Mouse (Mus musculus): Measurements from ENCODE around the gene Nphs1. TPM values are rescaled to one million over a fixed set of nuclear protein-coding genes. Genes with fewer than 3 reads are reported as not detected.
A peak's percentile ranks its signal among the peaks of the same experiment; 100 is the strongest.

The Nphs1 gene
- not detected for total RNA-seq (2021)
- long read RNA-seq, experiment 1 = 0 reads
- long read RNA-seq, experiment 2 = 0 reads

DNA sequence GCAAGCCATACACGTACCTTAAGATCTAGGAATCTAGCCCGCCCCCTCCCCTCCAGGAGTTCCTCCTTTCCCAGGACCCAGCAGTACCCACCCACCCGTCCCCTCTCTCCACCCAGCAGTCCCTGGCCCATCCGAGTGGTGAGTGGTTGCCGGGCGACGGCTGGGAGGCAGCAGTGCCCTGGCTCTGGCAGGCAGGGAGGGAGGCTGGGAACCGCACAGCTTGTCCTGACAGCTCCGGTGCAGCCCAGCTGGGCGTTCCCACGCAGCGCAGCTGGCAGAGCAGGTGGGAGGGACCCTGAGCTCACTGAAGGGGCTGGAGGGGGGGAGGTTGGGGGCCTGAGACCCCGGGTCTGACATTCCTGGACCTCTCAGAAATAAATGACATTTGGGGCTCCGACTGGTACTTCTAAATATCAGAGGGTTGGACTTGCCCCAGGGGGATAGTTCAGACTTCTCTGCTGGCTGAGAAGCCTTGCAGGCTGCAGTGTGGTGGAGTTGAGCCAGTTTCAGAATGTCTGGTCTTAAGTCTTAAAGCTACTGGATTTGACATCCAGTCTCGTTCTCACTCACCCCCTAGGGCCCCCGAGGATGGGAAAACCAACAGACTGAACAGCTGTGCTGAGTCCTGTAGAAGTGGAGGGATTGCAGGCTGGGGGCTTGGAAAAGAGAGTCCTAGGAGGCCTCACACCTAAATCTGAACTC lies at the start of gene Nphs1, which contains the start of gene Kirrel2:
TSS of gene Nphs1 (plus strand) at position 687 of the 702 bp plus-strand sequence.
TSS of gene Kirrel2 (minus strand) at position 62 of the 702 bp plus-strand sequence.
- DNase-seq (ENCODE audit: low spot score in 2 of 2) = no peak

DNA sequence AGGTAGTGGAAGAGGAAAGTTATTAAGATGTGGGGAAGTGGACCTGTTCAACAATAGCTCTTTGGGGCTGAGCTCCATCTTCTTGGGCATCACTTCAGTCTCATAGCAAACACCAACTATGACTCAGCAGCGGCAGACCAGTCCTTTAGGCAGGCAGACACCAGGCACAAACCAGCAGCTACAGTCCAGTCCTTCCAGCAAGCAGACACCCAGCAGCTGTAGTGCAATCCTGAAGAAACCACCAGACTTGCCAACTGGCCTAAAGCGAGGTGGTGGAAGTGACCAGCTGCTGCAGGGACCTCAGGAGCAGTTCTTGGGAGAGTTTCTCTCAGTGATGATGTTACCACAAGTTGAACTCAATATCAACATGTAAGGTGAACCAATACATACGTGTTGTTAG lies 49.5 kb upstream of the Nphs1 start:
- no peak for DNase-seq (ENCODE audit: low spot score in 2 of 2)

DNA sequence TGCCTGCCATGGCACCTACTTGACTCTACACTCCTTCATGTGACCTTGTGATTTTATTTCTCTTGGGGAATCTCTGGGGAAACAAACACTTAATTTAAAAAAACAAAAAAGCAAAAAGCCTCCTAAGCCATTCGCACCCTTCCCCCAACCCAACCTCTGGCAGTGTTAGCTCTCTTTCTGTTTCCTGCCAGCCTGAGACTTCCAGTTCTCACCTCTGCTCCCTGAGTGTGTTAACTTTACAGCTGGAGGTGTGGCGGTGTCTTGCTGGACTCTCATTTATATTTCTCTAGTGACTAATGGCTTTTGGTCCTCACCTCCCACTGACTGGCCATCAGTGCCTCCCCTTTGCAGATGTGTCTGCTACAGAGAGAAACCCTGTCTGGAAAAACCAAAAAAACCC lies 48.3 kb upstream of the Nphs1 start:
- DNase-seq (ENCODE audit: low spot score in 2 of 2) = no peak

DNA sequence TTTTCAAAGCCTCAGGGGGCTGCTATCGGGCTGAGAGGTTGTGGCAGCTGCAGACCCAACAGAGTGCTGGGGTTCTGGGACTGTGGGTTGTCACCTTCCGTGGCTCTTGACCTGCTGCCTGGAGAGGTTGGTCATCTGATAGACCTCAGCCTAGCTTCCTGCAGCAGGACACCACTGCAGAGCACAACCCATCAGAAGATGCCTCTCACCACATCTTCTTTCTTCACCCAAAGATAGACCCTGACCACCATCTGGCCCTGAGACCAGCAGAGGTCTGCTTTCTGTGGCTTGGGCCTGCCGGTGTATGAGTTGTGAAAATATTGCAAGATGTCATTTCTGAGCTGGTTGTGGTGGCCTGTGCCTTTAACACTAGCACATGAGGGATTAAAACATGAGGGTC lies 47.1 kb upstream of the Nphs1 start:
- DNase-seq (ENCODE audit: low spot score in 2 of 2) = no peak

DNA sequence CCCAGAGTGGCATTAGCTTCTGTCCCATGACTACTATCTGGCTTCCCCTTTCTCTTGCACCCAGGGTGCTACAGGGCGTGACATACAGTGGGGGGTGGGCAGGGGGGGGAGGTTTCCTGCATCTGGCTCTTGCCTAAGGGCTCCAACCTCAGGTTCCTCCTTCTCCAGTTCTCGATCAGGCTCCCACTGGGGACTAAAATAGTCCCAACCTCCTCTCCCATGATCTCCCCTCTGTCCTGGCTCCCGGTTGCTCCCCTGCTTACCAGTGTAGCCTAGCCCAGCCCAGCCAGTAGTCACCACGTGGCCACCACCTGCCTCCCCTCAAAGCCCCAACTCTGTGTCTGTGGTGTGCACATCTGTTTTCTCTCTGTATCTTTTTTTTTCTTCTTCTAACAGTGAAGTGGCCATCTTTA lies 45.4 kb upstream of the Nphs1 start:
- no peak for DNase-seq (ENCODE audit: low spot score in 2 of 2)

DNA sequence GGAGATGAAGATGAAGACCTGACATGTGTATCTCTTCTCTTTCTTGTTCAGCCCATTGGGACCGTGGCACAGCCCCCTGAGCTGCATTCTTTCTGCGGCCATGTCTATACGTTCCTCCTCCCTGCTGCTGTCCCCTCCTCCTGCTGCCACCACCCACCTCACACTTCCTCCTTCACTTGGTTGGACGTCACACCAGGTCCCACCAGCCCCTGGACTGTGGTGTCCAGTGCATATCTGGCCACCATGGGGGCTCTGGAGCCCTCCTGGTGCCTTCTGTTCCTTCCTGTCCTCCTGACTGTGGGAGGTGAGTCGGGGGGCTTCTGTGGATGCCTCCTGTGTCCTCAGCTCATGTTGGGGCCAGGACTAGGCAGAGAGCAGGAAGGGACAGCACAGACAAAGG lies 44.5 kb upstream of the Nphs1 start, which contains the start of gene Tyrobp:
TSS of gene Tyrobp (plus strand) at position 165 of the 400 bp plus-strand sequence.
- no peak for DNase-seq (ENCODE audit: low spot score in 2 of 2)

DNA sequence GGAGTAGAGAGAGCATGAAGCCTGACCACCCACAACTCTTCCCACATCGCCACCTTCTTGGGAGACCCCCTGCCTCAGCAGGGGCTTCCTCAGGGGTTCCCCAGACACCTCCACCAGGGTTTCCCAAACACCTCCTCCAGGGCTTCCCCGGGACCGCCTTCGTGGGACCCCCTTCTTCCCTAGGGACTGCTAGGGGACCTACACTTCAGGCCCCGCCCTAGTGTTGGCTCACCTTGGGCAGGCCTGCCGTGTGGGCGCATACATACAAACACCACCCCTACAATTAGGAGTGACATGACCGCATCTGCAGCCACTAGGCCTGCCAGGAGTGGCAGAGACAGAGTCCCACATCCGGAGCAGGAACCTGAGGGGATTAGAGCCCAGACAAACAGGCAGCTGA lies 40.3 kb upstream of the Nphs1 start:
- no peak for DNase-seq (ENCODE audit: low spot score in 2 of 2)

DNA sequence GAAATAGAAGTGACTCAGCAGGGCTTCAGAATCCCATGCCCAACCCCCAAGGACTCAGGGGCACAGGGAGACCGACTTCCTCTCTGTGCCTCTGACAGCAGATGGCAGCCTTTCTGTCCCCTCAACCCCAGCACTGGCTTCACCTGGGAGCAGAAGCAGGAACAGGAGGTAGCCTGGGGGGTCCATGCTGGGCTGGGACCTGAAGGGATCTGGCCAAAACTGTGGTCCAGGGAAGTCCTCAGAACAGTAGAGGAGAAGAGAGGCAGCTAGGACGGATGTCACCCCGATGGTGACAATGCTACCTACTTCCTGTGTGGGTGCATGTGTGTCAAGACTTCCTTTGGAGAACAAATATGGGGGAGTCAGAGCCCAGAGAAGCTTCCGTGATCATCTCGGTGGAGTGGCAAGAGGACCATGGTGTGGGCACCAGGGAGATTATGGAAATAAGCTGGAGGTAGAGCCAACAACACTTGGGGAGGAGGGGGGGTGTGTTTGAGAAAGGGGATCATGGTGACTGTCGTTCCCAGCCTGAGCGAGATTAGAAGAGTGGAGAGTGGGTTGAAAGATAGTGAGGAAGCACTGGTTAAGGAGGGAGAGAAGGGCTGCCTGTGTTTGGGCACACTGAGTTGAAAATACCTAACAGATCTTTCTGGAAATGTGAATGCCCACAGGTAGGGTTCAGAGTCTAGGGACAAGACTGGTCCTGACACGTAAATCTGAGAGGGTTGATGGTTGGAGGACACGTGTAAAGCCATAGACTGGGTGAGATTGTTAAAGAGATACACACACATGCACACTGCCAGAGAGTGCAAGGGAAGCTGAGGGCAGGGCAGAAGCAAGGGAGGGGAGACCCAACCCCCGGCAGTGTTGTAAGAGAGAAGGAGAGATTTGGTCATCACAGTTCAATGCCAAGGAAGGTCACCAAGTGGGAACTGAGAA lies 38.3 kb upstream of the Nphs1 start, which contains the start of gene Hcst:
TSS of gene Hcst (minus strand) at position 294 of the 939 bp plus-strand sequence.
- DNase-seq (ENCODE audit: low spot score in 2 of 2) = no peak

DNA sequence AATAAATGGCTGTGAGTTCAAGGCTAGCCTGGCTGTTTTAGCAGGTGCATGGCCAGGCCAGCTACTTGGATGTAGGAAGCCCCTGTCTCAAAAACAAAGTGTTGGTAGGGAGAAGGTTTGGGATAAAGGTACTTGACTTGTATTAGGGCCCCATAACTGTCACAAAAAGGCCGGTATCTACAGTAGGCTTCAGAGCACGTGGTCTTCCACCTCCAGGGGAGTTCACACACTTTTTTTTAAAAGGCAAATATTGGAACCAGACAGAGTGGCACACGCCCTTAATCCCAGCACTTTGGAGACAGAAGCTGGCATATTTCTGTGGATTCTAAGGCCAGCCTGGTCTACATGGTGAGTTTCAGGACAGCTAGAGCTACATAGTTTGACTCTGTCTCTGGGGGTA lies 37.4 kb upstream of the Nphs1 start:
- DNase-seq (ENCODE audit: low spot score in 2 of 2) = no peak

DNA sequence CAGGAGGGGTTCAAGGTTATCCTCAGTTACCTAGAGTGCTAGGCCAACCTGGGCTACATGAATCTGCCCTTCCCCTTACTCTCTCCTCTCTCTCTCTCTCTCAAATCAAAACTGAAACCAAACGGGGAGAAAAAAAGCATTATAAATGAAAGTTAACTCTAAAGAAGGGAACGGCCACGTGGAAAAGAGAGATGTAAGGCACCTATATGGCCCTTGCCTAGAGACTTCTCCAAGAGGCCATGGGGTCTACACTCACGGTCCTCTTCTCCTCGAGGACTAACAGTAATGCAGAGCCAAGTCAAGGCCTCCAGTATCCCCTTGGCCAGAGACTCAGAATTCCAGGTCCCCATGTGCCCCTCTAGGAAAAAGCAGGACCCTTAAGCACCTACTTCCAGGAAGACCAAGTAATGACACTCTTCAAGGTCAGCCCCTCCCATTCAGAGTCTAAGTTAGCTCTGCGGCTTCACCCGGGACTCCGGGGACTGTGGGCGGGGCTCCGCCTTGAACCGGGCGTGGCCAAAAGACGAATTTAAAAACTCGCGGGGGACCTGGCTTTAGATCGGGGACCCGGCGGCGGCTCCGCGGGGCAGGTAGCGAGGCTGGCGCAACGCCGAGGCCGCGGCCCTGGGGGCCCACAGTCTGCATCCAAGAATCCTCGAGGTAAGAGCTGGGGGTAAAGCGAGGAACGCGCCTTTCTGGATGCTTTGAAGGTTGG lies 36.8 kb upstream of the Nphs1 start, which contains the start of gene Nfkbid:
TSS of gene Nfkbid (plus strand) at position 558 of the 715 bp plus-strand sequence.
- DNase-seq (ENCODE audit: low spot score in 2 of 2) = no peak

DNA sequence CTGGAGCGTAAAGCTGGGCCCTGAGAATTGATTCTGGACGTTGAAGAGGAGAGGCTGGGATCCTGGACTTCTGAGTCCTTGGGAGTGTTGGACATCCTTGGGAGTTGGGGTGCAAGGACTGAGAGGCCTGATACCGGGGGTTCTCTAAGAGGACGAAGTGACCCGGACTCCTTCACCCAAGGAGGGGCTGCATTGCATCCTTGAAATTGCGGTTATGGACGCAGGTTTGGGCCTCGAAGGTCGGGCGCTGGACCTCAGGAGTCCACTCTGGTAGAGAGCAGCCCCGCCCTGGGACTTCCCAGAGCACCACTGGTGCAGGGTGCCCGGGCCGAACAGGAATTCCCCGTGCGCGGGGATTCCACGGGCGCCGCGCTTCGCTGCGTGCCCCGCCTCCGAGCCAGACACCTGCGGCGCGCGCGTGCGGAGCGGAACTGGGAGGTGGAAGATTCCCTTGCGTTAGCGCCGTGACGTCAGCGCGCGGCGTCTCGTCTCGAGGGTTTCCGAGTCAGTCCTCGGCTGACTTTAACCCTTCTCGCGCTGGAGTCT lies 36.2 kb upstream of the Nphs1 start:
- DNase-seq (ENCODE audit: low spot score in 2 of 2) = peak; percentile 43 to 73

DNA sequence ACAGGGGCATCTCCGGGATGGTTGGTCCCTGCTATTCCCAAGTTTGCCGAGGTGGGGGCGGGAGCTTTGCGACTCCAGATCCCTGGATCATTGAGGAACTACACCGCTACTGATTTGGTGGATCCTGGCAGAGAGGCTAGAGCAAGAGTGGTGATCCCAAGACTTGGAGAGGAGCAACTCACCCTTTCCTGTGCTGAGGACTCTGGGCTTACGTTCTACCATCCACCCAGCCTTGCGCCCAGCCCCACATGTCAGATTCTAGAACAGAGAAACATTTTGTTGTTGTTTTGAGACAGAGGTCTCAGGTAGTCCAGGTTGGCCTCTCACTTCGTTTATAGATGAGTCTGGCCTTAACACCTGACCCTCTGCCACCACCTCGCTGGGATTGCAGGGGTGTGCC lies 35.6 kb upstream of the Nphs1 start:
- DNase-seq (ENCODE audit: low spot score in 2 of 2) = no peak

DNA sequence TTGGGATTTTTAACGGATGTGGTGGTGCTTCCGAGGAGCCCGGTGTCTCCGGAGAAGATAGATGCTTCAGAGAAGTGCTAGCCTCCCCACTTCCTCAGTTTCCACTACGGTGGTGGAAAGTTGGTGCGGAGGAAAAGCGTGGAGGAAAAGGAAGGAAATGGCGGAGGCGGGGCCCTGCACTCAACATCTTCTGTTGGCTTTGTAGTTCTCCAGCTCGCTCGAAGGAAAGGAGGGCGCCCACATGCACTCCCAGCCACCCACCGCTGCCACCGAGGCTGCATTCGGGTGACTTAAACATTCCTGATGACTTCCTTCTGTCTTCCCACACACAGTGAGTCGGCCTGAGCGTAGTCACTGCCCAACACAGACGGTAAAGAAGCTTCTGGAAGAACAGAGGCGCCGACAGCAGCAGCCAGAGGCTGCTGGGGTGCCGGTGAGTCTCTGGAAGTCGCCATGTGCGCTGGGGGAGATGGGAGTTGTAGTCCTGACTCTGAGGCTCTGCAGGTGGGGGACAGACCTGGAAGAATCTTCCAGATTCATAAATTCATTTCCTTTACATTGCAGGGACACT lies 35.0 kb upstream of the Nphs1 start:
- DNase-seq (ENCODE audit: low spot score in 2 of 2) = no peak

DNA sequence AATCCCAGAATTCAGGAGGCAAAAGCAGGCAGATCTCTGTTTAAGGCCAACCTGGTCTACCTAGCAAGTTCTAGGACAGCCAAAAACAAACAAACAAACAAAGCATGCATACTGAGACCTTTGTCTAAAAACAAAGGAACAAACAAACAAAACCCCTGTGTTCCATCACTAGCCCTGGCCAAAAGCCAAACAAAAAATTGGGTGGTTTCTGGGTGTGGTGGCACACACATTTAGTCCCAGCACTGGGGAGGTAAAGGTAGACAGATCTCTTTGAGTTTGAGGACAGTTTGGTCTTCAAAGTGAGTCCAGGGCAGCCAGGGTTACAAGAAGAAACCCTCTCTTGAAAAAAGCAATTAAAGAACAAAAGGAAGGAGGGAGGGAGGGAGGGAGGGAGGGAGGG lies 28.8 kb upstream of the Nphs1 start:
- DNase-seq (ENCODE audit: low spot score in 2 of 2) = no peak

DNA sequence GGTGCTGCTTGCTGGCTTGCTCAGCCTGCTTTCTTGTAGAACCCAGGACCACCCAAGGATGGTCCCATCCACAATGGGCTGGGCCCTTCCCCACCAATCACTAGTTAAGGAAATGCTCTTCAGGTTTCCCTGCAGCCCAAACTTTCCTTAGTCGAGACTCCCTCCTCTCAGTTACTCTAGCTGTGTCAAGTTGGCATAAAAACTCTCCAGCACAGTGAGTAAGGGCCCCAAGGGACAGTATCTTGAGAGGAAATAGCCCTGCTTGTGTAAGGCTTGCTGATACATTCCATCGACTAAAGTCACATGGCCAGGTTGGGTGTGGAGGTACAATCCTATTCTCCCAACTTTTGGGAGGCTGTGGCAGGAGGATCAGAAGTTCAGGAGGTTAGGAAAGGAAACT lies 27.9 kb upstream of the Nphs1 start:
- no peak for DNase-seq (ENCODE audit: low spot score in 2 of 2)

DNA sequence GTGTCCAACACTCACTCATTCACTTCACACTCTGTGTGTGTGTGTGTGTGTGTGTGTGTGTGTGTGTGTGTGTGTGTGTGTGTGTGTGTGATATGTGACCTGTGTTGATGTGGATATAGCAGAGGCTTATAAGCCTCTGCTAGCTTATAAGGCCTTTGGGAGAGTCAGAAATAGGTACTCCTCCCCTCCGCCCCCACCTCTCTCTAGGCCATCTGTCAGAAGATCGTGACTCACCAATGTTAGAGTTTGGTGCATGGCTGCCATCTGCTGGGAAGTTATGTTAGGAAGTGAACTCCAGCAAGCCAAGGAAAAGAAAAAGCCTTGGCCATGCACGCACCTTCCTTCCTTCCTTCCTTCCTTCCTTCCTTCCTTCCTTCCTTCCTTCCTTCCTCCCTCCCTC lies 26.3 kb upstream of the Nphs1 start:
- DNase-seq (ENCODE audit: low spot score in 2 of 2) = peak in 1 of 2 experiments; percentile 59

DNA sequence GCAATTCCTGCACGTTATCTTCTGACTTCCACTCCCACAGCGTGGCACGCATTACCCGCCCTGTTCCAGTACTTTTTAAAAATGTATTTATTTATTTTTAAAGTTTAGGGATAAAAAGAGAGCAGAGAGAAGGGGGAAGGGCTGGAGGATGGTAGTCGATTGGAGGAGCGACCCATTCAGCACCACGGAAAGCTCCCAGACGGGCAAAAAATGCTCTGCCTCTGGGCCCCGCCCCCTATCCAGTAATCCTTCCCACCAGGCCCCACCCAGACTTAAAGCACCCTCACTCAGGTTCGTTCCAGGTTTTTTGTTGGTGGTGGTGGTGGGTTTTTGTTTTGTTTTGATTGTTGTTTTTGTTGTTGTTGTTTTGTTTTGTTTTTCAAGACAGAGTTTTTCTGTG lies 23.9 kb upstream of the Nphs1 start:
- peak in 1 of 2 experiments; percentile 62 for DNase-seq (ENCODE audit: low spot score in 2 of 2)

DNA sequence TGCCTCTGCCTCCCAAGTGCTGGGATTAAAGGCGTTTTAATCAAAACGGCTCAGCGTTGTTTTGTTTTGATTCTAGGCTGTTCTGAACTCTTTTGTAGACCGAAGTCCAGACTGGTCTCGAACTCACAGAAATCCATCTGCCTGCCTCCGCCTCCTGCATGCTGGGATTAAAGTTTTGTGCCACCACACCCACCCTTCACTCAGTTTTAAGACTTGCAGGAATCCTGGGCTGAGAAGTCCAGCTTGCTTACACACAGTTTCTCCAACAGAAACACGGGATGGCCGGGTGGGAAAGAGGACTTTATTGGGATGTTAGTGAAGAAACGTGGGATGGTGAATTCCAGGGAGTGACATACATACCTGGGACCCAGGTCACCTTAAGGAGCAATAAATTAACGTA lies 23.4 kb upstream of the Nphs1 start:
- DNase-seq (ENCODE audit: low spot score in 2 of 2) = no peak

DNA sequence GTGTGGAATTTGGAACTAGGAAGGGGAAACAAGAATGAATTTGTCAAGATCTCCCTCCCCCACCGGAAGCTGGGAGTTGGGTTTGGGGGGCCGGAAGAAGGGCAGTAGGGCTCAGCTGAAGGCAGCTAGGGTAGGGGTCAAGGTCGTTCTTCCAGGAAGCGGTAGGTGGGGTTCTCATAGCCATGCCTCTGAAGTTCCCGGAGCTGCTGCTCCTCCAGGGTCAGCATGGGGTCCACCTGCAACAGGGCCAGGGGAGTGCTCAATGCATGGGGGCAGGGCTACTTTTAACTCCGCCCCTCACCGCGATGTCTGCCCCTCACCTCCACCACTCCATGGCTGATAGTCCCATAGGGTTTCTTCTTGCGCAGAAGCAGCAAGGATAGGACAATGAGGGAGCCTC lies 23.0 kb upstream of the Nphs1 start:
- DNase-seq (ENCODE audit: low spot score in 2 of 2) = no peak

DNA sequence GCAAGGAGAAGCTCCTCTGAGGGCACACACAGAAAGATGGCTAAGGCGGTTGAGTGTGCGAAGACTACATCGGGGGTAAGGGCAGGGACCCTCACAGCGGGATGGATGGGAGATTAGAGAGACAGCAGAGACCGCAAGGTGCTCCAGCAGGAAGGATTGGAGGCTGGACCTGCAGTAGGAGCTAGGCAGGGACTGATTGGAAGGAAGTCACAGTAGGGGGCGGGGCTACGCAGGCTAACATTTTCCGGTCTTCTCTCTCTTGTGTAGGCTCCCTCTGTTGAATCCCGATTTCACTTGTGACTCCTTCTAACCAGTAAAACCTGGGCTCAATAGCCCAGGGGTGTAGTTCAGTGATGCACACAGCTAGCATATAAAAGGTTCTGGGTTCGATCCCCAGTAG lies 21.2 kb upstream of the Nphs1 start:
- no peak for DNase-seq (ENCODE audit: low spot score in 2 of 2)

DNA sequence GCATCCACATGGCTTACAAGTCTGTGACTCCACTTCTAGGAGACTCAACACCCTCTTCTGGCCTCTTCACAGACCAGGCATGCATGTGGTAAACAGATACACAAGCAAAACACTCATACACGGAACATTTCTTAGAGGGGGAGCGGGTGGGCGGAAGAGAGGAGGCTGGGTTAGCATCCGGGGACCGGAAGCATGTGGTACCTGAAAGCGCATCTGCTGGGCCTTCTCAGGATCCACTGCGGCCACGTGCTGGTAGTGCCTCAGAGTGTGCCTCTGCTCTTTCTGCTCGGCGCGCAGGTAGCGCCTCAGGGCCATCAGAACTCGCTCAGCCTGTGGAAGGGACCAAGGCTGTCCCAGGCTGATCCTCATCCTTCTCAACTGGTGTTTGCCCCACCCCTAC lies 18.4 kb upstream of the Nphs1 start:
- no peak for DNase-seq (ENCODE audit: low spot score in 2 of 2)
